Mouse (Mus musculus) lung, postnatal 0 days (tissue): ENCODE measurements around the gene Fam241a.

Experiments
- CTCF ChIP-seq: IDR thresholded peaks from 2 replicates; pipeline ENCODE4 v1.5.1; 2016; ENCODE audit warnings: antibody characterized with exemption, mild to moderate bottlenecking
- EP300 ChIP-seq: IDR thresholded peaks from 2 replicates; pipeline ENCODE4 v1.6.1; 2016; ENCODE audit warnings: antibody characterized with exemption, mild to moderate bottlenecking, control low read depth

- no peak for TF ChIP-seq CTCF
- no peak for TF ChIP-seq EP300
These were observed 22.0 kb upstream of the Fam241a start for GRCm38 (mm10) chr3:127917999-127918661.
